Mouse (Mus musculus) urinary bladder, adult 18-20 months (tissue): ENCODE results near the gene Ppip5k1.
A peak's percentile ranks its signal among the peaks of the same experiment; 100 is the strongest.
"Not testable (repeated sequence)": the region's sequence is repeated elsewhere in the genome, so short reads cannot be mapped to it uniquely, and the experiment has no call there.

ENCODE experiments used
- DNase-seq, 2 experiments: peaks; one replicate each; pipeline ENCODE4 v3.0.0; 2022; ENCODE audit warnings: low spot score in 2 of 2, mixed read lengths in 2 of 2

The Ppip5k1 gene

DNA sequence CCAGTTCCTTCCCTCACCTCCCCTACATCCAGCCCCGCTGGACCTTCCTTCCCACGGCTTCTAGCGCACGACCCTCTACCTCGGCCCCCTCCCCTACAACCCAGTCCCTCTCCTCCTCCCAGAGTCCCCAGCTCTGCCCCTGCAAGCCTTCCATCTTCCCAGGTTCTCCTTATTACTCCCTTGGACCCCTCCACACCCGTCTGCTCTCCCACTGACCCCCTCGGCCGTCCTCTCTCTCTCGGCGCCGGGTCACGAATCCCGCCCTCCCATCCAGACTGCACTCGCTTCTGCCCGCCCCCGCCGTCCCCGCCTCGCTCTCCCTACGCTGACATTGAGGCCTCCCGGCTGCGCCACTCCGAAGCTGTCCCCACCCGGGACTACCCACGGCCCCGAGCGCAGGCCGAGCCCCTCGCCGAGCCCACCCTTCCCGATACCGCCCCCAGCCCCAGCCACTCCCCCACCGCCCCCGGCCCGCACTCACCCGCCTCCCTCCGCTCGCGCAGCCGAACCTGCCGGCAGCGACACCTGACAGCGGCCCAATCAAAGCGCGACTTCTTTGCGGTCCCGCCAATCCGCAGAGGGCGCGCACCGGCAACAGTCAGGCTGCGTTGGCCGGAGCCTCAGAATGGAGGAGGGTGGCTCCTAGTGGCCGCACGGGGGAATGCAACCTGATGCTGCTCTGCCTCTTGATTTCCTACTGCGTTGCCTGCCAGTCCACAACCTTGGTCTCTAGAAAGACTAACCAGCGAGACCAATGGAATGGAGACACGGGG, at the start of gene Ppip5k1:
Gene Ppip5k1 (minus strand): TSS at position 577 of the 773 bp plus-strand sequence.
- peak; percentile 91 to 95 for DNase-seq

DNA sequence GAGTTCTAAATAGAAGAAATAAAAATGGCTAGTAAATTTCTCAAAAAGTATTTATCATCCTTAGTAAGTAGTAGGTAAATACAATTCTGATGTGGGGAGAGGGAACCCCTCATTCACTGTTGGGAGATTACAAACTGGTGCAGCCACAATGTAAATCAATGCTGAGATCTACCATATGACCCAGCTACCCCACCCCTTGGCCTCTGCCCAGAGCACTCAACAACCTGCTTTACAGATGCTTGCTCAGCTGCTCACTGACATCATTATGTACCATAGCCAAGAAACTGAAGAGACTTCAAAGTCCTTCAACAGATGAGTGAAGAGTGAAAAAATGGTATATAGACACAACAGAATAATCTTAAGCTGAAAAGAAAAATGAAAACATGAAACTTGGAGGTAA, 48.1 kb upstream of the Ppip5k1 start:
- DNase-seq, result no peak

DNA sequence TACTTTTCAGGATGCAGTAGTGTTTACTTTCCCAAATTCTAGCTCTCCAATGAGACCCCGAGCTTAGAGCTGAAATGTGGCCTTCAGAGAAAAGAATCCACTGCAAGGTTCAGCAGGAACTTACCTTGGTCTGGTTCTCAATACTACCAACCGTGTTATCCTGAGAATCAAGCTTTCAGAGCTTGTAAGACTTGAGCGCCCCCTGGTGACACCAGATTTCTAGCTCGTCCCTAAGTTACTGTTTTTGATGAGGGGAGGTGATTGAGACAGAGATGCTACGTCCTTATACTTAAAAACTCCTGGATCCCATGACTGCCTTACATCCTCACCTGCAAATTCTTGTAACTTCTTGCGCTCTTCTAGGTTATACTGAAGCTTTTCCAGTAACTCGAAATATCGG, 41.4 kb upstream of the Ppip5k1 start:
- DNase-seq, result peak; percentile 33 to 72

GRCm38 (mm10) chr2:121386961-121387575, 31.9 kb upstream of the Ppip5k1 start, which contains the start of gene Strc:
Gene Strc, minus strand, starts transcription at chr2:121387168.
- not testable (repeated sequence) for DNase-seq

DNA sequence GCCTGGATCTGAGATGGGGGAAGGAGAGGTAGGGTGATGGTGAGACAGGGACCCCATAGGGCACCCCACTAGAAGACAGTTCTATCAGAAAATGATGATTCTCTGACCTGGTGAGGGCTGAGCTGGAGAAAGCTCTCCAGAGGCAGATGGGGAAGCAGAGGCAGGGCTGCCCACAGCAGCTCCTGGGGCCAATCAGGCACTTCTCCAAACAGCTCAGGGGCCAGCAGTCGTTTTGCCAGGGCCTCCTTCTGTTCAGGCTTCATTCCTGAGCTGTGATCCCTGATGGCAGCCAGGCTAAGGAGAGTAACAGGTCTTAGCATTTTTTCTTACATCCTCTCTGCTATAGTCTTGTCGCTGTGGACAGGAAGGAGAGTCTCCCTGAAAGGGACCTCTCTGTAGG, 19.6 kb upstream of the Ppip5k1 start:
- DNase-seq, result no peak

DNA sequence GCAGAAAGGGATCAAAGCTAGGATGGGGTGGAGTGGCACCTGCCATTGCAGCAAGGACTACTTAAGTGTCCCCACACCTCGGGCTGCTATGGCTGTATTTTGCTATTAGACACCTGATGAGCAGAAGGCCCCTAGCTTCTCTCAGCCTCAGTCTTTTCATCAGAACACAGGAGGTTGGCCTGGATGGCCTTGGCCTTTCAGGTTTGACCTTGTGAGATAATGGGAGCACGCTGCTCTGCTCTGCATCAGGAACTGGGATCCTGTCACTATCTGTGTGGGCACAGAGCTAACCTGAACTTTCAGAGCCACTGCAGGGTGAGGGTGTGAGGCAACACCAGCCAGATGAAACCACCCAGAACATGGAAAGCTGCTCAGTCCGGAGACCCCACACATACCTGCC, 17.1 kb upstream of the Ppip5k1 start:
- no peak for DNase-seq

- DNase-seq, result no peak
These were observed 15.7 kb upstream of the Ppip5k1 start for GRCm38 (mm10) chr2:121370921-121371320.

DNA sequence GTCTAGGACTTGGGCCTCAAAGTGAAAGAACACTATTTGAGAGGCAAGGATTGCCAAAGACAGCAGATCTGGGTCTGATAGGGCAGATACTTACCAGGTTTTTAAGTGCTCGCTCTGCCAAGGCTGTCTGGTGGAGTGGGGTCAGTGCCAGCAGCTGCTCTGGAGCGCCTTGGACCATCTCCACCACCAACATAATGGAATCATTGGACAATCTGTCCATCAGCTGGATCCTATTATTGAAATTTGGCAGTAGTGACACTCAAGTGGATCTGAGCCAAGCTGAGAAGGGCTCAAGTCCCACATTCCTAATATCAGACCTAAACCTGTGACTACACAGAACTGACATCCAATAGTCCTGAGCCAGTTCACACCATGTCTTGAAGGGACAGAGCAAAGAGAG, 13.6 kb upstream of the Ppip5k1 start:
- DNase-seq, result no peak

- DNase-seq, result no peak
These were observed 8.5 kb upstream of the Ppip5k1 start for GRCm38 (mm10) chr2:121363656-121364055.

GRCm38 (mm10) chr2:121359461-121359860, 4.3 kb upstream of the Ppip5k1 start:
- DNase-seq, result no peak

DNA sequence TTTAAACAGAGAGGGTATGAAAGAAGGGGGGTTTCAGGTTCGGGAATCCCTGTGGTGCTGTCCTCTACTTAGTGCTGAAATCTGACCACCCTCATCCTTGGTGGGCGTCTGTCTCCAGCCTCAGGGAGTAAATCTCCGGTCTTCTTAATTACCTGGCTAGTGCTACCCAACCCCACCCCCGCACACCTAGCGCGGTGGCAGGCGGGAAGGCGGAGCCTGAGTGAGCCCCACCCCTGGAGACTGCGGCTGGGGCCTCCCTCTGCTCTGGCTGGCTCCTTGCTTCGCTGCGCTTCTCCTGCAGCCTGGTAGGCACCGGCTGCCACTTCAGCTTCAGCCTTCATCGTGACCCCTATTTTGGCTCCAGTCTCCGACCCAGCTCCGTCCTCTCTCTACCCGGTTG, 3.2 kb upstream of the Ppip5k1 start:
- peak; percentile 65 to 73 for DNase-seq

DNA sequence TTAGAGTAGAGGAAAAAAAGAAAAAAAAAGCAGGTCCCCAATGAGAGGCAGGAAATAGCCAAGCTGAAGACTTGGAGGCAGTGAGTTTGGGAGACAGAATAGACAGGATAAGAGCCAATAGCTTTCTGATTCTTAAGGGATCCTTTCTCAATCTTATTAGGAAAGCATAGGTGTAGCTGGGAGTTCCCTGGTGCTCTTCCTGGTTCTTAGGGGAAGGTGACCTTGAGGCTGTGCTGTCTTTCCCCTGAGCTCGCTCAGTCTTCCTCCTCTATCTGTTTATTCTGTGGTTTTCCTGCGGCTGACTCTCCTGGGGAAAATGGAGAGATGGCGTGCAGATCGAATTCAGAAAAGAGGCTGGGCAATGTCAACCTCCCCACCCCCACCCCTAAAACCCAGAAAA, 2.8 kb upstream of the Ppip5k1 start:
- no peak for DNase-seq

GRCm38 (mm10) chr2:121357494-121357893, 2.3 kb upstream of the Ppip5k1 start, which contains the start of gene Ckmt1:
Gene Ckmt1, plus strand, starts transcription at chr2:121357714.
- peak; percentile 15 to 18 for DNase-seq

GRCm38 (mm10) chr2:121354378-121354777, 818 bp downstream of the Ppip5k1 start:
- no peak for DNase-seq

DNA sequence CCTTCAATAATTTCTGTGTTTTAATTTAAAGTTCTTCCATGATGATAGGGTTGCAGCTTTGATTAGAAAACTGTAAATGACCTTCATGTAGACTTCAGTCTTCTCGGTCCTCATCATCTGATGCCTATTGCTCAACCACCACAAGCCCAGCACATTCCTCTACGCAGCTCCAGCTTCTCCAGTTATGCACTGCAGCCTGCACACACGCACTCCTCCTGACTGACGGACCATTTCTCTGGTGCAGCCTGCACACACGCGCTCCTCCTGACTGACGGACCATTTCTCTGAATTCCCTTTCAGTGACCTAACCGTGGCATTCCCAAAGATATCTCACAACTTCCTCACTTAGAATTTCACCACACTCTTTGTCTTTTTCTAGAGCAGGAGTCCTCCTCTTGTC, 2.0 kb downstream of the Ppip5k1 start:
- DNase-seq, result no peak

DNA sequence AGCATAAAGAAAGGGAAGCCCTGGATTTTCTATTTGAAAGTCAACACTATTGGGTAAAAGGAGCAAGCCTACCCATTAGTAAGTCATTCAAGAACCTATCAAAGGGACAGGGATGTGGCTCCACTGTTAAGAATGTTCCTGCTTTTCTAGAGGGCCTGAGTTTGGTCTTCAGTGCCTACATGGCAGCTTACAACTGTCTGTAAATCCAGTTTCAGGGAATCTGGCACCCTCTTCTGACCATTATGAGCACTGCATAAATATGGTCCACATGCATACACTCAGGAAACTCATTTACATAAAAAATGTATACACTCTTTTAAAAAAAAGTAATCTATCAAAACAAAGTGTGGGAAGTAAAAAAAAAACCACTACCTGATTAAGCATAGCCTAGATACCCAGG, 16.1 kb downstream of the Ppip5k1 start:
- DNase-seq, result no peak

- DNase-seq, result no peak
These were observed 25.7 kb downstream of the Ppip5k1 start for GRCm38 (mm10) chr2:121329492-121329891.

DNA sequence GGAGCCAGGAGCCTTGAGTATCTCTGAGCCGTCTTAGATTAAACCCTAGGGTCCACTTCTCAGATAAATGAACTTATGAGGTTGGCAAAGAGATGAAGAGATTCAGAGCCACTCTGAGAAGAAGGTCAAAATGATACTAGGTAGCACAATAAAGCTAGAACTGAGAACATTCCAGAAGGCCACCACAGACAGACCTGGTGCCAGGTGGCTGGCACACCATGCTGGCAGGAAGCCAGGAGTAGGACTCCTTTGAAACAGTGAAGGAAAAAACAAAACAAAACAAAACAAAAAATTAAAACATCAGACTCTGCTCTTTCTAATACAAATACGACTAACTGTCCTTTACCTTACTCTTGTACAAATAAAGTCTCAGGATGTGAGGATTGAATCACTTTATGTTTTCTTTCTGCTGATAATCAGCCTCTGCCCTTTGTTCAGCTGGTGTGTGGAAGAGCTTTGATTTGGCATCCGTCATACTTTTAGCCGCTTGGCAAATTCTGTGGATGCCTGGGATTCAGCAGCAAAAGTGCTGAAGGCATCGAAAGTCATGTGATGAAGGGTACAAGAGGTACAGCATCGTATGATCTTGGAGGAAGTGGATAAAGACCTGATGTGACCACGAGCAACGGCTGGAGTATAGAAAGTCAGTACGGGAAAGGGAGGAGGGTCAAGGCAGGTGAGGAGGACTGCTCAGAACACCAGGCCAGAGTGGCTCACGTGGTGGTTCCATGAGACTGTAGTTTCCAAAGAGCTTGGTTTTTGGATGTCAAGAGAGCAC, 31.3 kb downstream of the Ppip5k1 start:
- DNase-seq, result no peak

DNA sequence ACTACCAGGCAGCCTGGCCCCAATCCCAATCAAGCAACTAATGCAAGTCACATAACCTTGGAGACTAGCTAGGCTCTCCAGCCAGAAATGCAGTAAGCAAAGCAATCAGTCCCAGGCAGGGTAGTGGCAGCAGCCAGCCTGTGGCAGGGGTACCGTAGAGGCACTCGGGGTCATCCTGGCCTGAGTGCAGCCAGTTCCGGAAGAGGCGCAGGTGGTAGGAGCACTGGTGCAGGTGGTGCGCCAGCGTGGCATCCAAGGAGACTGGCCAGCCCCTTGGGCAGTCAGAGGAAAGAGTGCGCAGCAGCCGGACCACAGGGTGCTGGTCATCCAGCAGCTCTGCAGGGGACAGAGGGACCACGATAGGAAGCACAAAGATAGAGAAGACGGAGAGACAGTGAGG, 32.2 kb downstream of the Ppip5k1 start:
- DNase-seq, result no peak

GRCm38 (mm10) chr2:121316278-121316677, 38.9 kb downstream of the Ppip5k1 start:
- DNase-seq, result no peak

GRCm38 (mm10) chr2:121308997-121309416, 46.2 kb downstream of the Ppip5k1 start:
- DNase-seq, result no peak

DNA sequence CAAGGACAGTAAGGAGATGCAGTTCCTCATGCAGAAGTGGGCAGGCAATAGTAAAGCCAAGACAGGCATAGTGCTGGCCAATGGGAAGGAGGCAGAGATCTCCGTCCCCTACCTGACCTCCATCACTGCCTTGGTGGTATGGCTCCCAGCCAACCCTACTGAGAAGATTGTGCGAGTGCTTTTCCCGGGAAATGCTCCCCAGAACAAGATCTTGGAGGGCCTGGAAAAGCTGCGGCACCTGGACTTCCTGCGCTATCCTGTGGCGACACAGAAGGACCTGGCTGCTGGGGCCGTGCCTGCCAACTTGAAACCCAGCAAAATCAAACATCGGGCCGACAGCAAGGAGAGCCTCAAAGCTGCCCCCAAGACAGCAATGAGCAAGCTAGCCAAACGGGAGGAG, 55.2 kb downstream of the Ppip5k1 start:
- DNase-seq, result no peak
